Mouse (Mus musculus) MN1 (cell line): ENCODE data around the gene Cntn3.
A peak's percentile ranks its signal among the peaks of the same experiment; 100 is the strongest.
"Not testable (repeated sequence)": the region's sequence is repeated elsewhere in the genome, so short reads cannot be mapped to it uniquely, and the experiment has no call there.

Experiments used
- DNase-seq: peaks from one replicate; pipeline ENCODE4 v3.0.0-alpha.2; 2016; ENCODE audit warnings: low spot score

The Cntn3 gene

GRCm38 (mm10) chr6:102573001-102573400 lies at the start of gene Cntn3:
TSS of gene Cntn3 (minus strand) at chr6:102573101.
- not testable (repeated sequence) for DNase-seq

GRCm38 (mm10) chr6:102600773-102601172 lies 27.9 kb upstream of the Cntn3 start:
- no peak for DNase-seq

DNA sequence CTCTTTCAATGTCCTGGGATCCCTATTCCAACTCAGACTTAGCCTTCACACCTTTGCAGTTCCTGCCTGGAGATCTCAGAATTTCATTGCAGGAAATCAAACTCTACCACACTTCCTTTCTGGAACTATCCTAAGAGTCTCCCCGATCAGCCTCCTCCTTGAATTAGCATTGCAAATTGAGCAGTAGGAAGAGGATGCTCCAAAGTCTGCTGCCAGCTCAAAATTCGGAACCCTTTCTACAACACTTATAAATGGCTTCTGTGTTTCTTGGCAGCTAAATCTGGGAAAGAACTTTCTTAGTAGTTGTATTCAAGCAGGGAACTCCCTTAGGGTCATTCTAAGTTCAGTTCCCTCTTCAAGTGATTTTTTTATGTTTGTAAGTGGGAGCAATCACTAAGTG lies 24.9 kb upstream of the Cntn3 start:
- DNase-seq: no peak

- DNase-seq: no peak
These were observed 17.2 kb upstream of the Cntn3 start for GRCm38 (mm10) chr6:102590151-102590550.

- DNase-seq: no peak
These were observed 16.4 kb upstream of the Cntn3 start for GRCm38 (mm10) chr6:102589311-102589710.

- DNase-seq: no peak
These were observed 13.2 kb upstream of the Cntn3 start for GRCm38 (mm10) chr6:102586056-102586455.

GRCm38 (mm10) chr6:102583578-102583977 lies 10.7 kb upstream of the Cntn3 start:
- no peak for DNase-seq

DNA sequence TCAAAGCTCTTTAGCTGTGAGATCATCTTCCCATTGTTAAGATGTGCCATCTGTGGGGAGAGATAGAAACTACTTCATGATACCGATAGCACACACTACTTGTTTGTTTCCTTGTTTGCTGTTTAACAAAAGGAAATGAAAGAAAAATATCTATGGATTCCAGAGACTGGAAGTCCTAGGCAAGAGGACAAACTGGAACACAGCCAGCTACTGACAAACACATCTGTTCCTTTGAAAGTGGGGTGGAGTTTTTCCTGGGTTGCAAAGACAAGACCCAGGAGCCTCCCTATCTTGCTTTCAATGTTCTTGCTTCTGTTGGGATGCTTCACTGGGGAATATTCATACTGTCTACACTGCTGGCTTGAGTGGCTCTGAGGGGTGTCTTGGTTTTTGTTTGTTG lies 5.4 kb downstream of the Cntn3 start:
- no peak for DNase-seq

- DNase-seq: no peak
These were observed 7.7 kb downstream of the Cntn3 start for GRCm38 (mm10) chr6:102565228-102565627.

DNA sequence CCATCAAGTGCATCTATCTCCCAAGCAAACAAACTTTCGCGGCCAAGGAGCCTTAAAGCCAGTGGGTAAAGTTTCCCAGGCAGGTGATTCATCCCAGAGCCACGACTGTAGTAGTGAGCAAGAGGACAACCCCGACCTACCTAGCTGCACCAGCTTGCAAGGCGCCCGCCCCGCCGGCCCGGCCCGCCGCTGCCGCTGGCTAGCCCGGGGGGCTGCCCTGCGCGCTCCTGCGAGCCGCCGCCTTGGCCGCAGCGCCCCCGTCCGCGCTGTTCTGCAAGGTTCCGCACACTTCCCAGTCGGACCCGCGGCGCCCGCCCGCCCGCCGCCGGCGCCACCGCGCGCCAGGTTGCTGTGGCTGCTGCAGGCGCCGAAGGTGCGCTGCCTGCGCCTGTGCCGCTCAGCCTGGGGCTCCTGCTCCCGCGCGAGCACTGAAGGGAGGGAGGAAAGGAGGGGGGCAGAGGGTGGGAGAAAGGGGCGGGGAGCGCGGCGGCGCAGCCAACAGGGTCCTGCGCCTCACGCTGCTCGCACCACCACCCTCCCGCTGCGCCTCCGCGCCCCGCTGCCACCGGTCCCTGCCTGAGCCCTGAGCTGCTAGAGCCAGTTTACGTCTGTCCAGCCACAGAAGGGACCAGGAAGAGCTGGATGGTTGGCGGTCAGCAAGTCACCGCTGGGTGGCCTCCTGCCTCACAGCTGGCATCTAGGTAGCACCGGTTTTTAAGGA lies 8.7 kb downstream of the Cntn3 start:
- DNase-seq: no peak

DNA sequence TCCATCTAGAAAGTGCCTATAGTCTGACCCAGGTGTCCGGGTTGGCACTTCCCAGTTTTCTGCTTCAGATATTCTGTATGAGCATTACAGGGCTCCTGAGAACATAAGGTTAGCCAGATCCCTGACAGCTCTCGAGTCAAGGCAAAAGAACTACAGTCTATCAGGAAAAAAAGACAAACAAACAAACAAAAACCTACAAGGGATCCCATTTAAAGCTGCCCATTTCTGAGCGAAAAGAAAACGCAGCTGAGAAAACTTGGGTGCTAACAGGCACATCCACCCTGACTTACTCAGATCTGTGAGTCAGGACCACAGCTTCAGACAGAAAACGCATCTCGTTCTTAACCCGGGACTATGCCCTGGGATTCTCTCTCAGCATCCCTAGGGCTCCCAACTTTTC lies 9.5 kb downstream of the Cntn3 start:
- DNase-seq: no peak

GRCm38 (mm10) chr6:102557521-102557920 lies 15.4 kb downstream of the Cntn3 start:
- no peak for DNase-seq

GRCm38 (mm10) chr6:102556497-102556896 lies 16.4 kb downstream of the Cntn3 start:
- no peak for DNase-seq

DNA sequence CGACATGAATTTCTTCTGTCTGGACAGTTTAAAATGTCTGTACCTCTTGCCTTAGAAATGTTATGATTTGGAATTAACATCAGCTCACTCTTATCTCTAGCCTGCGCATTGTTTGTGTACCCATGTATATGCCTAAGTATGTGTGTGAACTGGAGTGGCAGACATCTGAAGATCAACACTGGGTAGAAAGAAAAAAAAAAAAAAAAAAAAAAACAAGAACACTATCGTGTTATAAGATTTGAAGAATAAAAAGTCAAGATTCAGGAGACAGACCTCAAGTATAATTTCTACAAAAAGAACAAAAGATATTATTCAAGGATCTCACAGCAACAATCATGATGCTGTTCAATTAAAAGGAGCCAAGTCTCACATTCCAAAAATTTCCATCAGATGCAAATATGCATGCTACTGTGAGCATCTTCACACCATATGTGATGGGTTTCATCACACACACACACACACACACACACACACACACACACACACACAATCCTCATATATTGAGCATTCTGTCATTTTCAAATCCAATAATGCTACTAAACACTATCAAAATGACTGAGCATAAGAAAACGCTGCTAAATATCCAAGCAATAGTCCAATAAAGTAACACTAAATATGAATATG lies 17.0 kb downstream of the Cntn3 start:
- DNase-seq: no peak

GRCm38 (mm10) chr6:102555067-102555657 lies 17.7 kb downstream of the Cntn3 start:
- DNase-seq: peak; percentile 6

DNA sequence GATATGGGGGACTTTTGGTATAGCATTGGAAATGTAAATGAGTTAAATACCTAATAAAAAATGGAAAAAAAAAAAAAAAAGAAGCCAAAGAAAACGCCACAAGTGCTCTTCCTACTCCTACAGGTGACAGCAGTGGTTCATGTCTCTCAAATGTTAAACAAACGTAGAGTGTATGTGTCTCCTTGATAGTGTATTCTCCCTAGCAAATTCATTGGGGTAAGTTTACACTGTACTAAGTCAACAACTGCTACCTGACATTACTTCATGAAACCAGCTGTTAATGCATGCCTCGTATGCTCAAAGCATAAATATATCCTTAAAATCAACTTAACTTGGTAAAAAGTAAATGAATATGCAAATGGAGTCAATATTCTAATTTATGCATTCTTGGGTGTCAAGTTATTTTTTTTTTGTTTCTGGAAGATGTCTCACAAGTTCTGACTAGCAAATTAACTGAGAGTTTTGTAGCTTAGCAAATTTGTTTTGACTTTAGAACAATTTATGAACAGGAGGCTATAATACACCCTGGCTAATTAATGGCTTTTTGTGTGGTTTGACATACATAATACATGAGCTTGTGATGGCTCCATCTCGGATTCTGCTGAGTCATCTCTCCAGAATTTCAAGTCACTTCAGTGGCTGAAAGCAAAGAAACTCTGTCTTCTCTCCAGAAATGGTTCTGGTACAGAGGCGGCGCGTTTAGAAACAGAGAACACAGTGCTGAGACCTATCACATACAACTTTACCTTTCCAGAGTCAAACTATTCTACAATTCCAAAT lies 31.1 kb downstream of the Cntn3 start:
- DNase-seq: no peak

DNA sequence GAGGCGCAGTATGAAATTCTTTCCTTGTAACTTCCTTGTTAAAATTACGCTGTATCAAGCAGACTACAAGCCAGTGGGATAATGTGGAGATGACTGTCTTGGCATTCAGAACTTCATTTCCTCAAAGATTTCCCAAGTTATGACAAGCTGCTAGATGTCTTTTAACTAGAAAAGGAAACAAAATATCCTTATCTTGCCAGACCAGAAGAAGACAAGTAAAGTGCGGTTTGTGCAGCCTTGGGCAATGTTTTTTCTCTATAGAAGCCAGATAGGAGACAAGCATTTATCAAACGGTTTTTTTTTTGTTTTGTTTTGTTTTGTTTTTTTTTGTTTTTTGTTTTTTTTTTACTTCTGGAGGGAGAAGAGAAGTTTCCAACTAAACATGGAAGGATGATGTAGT lies 37.3 kb downstream of the Cntn3 start:
- DNase-seq: no peak

- no peak for DNase-seq
These were observed 49.9 kb downstream of the Cntn3 start for GRCm38 (mm10) chr6:102523037-102523436.

DNA sequence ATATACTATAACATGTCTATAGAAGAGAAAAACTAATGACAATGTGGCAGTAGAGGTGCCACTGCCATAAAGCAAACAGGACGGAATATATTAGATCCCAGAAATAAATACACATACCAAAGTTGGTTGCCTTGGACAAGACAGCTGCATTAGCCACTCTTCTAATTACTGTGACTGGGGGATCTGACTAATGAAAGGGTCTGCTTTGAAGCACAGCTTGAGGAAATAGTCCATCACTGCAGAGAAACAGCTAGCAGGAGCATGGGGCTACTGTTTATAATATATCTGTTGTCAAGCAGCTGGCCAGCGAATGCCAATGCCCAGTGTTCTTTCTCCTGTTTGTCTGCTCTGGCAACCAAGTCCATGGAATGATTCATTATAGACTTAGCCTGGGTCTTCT lies 51.9 kb downstream of the Cntn3 start:
- DNase-seq: no peak

- DNase-seq: no peak
These were observed 57.7 kb downstream of the Cntn3 start for GRCm38 (mm10) chr6:102515231-102515630.

- no peak for DNase-seq
These were observed 60.8 kb downstream of the Cntn3 start for GRCm38 (mm10) chr6:102512085-102512484.

DNA sequence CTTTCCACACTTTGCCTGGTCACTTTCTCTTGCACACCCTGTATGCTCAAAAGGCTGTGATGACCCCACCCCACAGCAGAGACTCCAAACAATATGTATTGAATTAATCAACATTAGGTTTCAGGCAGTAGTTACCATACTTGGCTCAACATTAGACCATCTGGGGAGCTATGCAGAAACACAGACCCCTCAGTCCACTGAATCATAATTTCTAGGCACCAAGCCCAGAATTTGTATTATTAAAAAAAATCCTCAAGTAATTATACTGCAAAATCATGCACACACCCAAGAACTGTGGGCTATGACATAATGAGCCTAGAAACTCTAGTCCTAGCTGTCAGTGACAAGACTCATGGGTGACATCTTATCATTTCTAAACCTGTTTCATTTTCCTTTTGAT lies 87.4 kb downstream of the Cntn3 start:
- DNase-seq: no peak
